Mouse (Mus musculus) macrophage (primary cell): ENCODE data around the gene Syne1. TPM values are rescaled to one million over a fixed set of nuclear protein-coding genes. Genes with fewer than 3 reads are reported as not detected.

Source experiments
- H3K27ac ChIP-seq: fragments of 350-480 bp; formaldehyde crosslinking; 2 replicates; pipeline ENCODE4 v1.9.0; 2021
- H3K36me3 ChIP-seq: fragments of 350-480 bp; formaldehyde crosslinking; 2 replicates; pipeline ENCODE4 v1.9.0; 2021; ENCODE audit errors: inconsistent target
- H3K4me3 ChIP-seq: fragments of 350-480 bp; formaldehyde crosslinking; 2 replicates; pipeline ENCODE4 v1.9.0; 2021; ENCODE audit errors: inconsistent target
- H3K79me2 ChIP-seq: fragments of 350-480 bp; formaldehyde crosslinking; 2 replicates; pipeline ENCODE4 v1.9.0; 2021; ENCODE audit errors: inconsistent target
- WGBS: methylation state at CpG from one replicate; pipeline ENCODE4 v1.1.7; 2026; ENCODE audit warnings: inconsistent platforms; ENCODE audit not compliant: missing documents; 5-methylcytosine and 5-hydroxymethylcytosine counted together
- polyA plus RNA-seq: library from polyadenylated mRNA; stranded (reverse); fragments of 250-400 nt; gene quantifications from 3 replicates; pipeline ENCODE4 v1.2.4, GENCODE M21; 2018; ENCODE audit warnings: inconsistent platforms

Gene Syne1
- polyA plus RNA-seq, 1 experiment from 2014 or later: 14.6 TPM

GRCm38 (mm10) chr10:5029161-5029560, 522.1 kb downstream of the Syne1 start:
- Histone ChIP-seq H3K27ac (no peak overlapping the region), H3K79me2 (no peaks in the 10 kb centered on the region), H3K4me3 (no peak overlapping the region), H3K36me3 (peaks cover 22% of the 10 kb centered on the region; the same call in 1 of the 2 replicates)
- 100% methylated on average over 2 of the region's 2 CpGs for WGBS

DNA sequence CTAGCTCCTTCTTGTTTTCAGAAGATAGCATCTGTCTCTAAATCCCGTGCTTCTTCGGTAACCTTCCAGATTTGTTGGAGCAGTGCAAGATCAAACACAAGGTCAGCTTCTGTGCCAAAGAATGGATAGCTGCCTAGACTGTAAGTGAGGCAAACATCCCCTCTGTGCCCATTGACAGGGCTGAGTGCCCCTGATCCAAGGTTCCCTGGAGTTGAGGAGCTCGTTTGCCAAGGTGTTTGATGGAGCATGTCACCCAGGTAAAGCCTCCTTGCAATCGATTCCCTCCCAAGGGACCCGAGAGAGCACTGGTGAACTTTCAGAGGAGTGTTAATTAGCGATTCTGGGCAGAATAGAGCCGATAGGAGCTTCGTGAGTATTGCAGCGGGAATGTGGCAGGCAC, 523.0 kb downstream of the Syne1 start:
- 99% methylated on average over 8 of the region's 9 CpGs for WGBS
- Histone ChIP-seq H3K36me3 (peaks cover 22% of the 10 kb centered on the region; the same call in 1 of the 2 replicates), H3K4me3 (no peak overlapping the region), H3K27ac (no peak overlapping the region), H3K79me2 (no peaks in the 10 kb centered on the region)

- no peaks in the 10 kb centered on the region for H3K79me2 ChIP-seq
- H3K4me3 ChIP-seq: no peak overlapping the region
- peaks cover 11% of the 10 kb centered on the region; the same call in 1 of the 2 replicates for H3K36me3 ChIP-seq
- no peak overlapping the region for H3K27ac ChIP-seq
- 100% methylated on average over 1 of the region's 1 CpGs for WGBS
Measured at GRCm38 (mm10) chr10:5027208-5027607, 524.1 kb downstream of the Syne1 start.

- 100% methylated on average over 4 of the region's 4 CpGs for WGBS
- no peak overlapping the region for H3K27ac ChIP-seq
- no peak overlapping the region for H3K4me3 ChIP-seq
- H3K36me3 ChIP-seq: peaks cover 5% of the 10 kb centered on the region; the same call in 1 of the 2 replicates
- no peaks in the 10 kb centered on the region for H3K79me2 ChIP-seq
Measured at GRCm38 (mm10) chr10:5025906-5026305, 525.4 kb downstream of the Syne1 start.

DNA sequence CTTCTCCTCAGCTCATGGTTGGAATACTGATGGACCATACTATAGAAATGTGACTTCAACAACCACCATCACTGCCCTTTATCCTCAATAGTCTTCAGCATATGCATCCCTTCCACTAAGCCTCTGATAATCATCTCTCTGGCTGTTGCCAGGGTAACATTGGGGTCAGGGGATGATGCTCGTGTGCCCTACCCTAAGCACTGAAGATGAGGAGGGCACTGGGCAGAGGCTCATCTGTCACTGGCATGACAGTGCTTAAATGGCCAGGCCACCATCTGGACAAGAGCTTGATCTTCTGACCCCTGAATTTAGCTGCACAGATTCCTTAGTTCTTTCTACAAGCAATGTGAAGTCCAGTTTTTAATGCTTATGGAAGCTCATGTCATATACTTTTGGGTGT, 534.1 kb downstream of the Syne1 start:
- Histone ChIP-seq H3K79me2 (no peaks in the 10 kb centered on the region), H3K4me3 (no peak overlapping the region), H3K27ac (no peak overlapping the region), H3K36me3 (0 out of 2 replicates have a peak, but pooled peaks cover 5% of the 10 kb centered on the region)
- WGBS: 90% methylated on average over 1 of the region's 1 CpGs

DNA sequence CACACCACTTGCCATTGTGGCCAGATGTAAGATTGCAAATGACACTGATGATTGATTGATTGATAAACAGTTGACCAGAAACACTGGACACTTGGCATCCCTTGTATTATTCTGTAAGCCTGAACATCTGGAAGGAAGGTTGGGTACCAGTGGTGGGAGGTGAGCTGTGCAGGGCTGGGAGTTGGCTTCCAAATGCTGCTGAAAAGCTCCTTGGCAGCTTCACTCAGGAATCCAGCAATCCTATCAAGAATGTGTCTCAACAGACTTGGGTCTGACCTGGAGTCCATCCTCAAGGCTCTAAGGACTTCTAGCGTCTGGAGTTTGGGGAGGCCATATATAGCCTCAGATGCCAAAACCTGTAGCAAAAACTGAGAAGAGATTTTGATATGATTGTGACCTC, 536.3 kb downstream of the Syne1 start:
- no peak overlapping the region for H3K27ac ChIP-seq
- no peaks in the 10 kb centered on the region for H3K79me2 ChIP-seq
- H3K4me3 ChIP-seq: no peak overlapping the region
- 100% methylated on average over 1 of the region's 1 CpGs for WGBS
- no peaks in the 10 kb centered on the region for H3K36me3 ChIP-seq

DNA sequence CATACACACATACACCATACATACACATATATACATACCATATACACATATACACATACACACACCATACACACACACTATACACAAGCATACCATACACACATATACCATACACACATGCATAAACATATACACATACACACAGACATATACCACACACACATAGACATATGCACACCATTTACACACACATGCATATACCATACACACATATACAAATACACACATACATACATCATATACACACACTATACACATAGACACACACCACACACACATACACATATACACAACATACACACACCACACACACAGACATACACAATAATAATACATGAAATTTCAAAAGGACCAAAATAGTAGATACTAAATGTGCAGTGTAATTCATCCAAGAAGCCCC, 539.3 kb downstream of the Syne1 start:
- Histone ChIP-seq H3K79me2 (no peaks in the 10 kb centered on the region), H3K36me3 (no peaks in the 10 kb centered on the region), H3K27ac (no peak overlapping the region), H3K4me3 (no peak overlapping the region)

- Histone ChIP-seq H3K4me3 (no peak overlapping the region), H3K27ac (no peak overlapping the region), H3K79me2 (no peaks in the 10 kb centered on the region), H3K36me3 (no peaks in the 10 kb centered on the region)
- WGBS: 84% methylated on average over 8 of the region's 8 CpGs
Measured at GRCm38 (mm10) chr10:5008795-5009366, 542.4 kb downstream of the Syne1 start.

GRCm38 (mm10) chr10:4996592-4996991, 554.7 kb downstream of the Syne1 start:
- Histone ChIP-seq H3K36me3 (no peaks in the 10 kb centered on the region), H3K4me3 (no peak overlapping the region), H3K27ac (no peak overlapping the region), H3K79me2 (no peaks in the 10 kb centered on the region)
- whole genome bisulfite sequencing: 86% methylated on average over 3 of the region's 3 CpGs

GRCm38 (mm10) chr10:4993802-4994201, 557.5 kb downstream of the Syne1 start:
- Histone ChIP-seq H3K36me3 (no peaks in the 10 kb centered on the region), H3K4me3 (no peak overlapping the region), H3K79me2 (no peaks in the 10 kb centered on the region), H3K27ac (no peak overlapping the region)
- WGBS: 60% methylated on average over 3 of the region's 3 CpGs

- Histone ChIP-seq H3K27ac (no peak overlapping the region), H3K79me2 (no peaks in the 10 kb centered on the region)
- 90% methylated on average over 2 of the region's 2 CpGs for WGBS
Measured at GRCm38 (mm10) chr10:4983919-4984318, 567.4 kb downstream of the Syne1 start.

GRCm38 (mm10) chr10:4977374-4977773, 573.9 kb downstream of the Syne1 start:
- Histone ChIP-seq H3K4me3 (no peak overlapping the region), H3K27ac (no peak overlapping the region), H3K36me3 (no peaks in the 10 kb centered on the region), H3K79me2 (no peaks in the 10 kb centered on the region)
- WGBS: 29% methylated on average over 3 of the region's 3 CpGs

More at GRCm38 (mm10) chr10:4983919-4984318, 567.4 kb downstream of the Syne1 start:
- no peak overlapping the region for H3K4me3 ChIP-seq
- H3K36me3 ChIP-seq: no peaks in the 10 kb centered on the region

GRCm38 (mm10) chr10:4976557-4976956, 574.7 kb downstream of the Syne1 start:
- H3K27ac ChIP-seq: no peak overlapping the region
- no peak overlapping the region for H3K4me3 ChIP-seq
- H3K36me3 ChIP-seq: no peaks in the 10 kb centered on the region
- no peaks in the 10 kb centered on the region for H3K79me2 ChIP-seq
- 88% methylated on average over 2 of the region's 2 CpGs for WGBS

- no peaks in the 10 kb centered on the region for H3K36me3 ChIP-seq
- no peaks in the 10 kb centered on the region for H3K79me2 ChIP-seq
- no peak overlapping the region for H3K27ac ChIP-seq
- WGBS: 95% methylated on average over 4 of the region's 4 CpGs
- H3K4me3 ChIP-seq: no peak overlapping the region
Measured at GRCm38 (mm10) chr10:4974246-4974645, 577.0 kb downstream of the Syne1 start.

DNA sequence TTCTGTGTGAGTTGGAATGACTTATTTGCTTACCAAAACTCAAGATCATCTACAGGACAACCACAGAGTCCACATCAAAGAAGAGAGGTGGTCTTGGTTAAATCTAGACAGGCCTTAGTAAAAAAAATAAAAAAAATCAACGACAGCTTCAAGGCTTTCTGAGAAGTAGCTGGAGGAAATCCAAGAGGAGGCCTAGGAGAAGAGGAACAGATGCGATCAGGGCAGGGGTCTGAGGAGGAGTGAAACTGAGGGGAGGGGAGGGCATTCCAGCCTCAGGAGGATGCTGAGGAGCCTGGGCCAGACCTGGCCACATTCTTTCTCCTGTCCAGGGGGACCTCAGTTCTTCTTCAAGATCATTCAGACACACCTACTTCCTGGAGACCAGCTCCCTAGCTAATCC, 579.3 kb downstream of the Syne1 start:
- H3K27ac ChIP-seq: no peak overlapping the region
- no peak overlapping the region for H3K4me3 ChIP-seq
- no peaks in the 10 kb centered on the region for H3K36me3 ChIP-seq
- WGBS: 7% methylated on average over 2 of the region's 2 CpGs
- no peaks in the 10 kb centered on the region for H3K79me2 ChIP-seq

GRCm38 (mm10) chr10:4971586-4971985, 579.7 kb downstream of the Syne1 start:
- H3K27ac ChIP-seq: no peak overlapping the region
- H3K36me3 ChIP-seq: no peaks in the 10 kb centered on the region
- H3K4me3 ChIP-seq: no peak overlapping the region
- no peaks in the 10 kb centered on the region for H3K79me2 ChIP-seq
